Mouse (Mus musculus): ENCODE data around the gene Thbs2. TPM values are rescaled to one million over a fixed set of nuclear protein-coding genes. Genes with fewer than 3 reads are reported as not detected.

The Thbs2 gene
- polyA plus RNA-seq, 1 experiment: 11.5 TPM

DNA sequence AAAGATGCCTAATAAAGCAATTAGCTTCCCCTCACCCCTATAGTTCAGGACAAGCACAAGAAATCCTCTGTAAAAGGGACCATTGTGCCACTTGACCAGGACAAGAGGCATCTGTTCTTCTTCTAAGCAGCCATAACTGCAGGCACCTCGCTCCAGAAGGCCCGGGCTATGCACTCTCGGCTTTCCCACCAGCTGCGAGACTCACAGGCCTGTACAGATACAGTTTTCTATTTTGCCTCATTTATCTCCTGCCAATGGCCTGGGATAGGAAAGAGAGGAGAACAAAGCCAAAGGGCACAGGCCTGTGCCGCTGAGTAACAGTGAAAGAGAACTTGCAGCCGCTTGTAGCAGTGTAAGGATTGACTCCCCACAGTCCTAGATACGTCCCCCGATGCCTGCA lies 20.7 kb upstream of the Thbs2 start:
- Histone ChIP-seq H3ac (ENCODE audit: control insufficient read depth, insufficient read length, low read depth) (no peak overlapping the region), H3K36me3 (ENCODE audit: control insufficient read depth, insufficient read depth) (no peaks in the 10 kb centered on the region), H3K79me2 (ENCODE audit: control insufficient read depth, insufficient read depth) (no peaks in the 10 kb centered on the region), H3K4me3 (ENCODE audit: insufficient read depth, poor library complexity, severe bottlenecking) (no peak overlapping the region), H3K27me3 (ENCODE audit: control insufficient read depth, insufficient read depth, insufficient read length) (no peaks in the 10 kb centered on the region), H3K79me3 (ENCODE audit: low read depth) (no peaks in the 10 kb centered on the region)
- no peak for TF ChIP-seq CEBPB (IDR thresholded peaks at IDR 0.05; ENCODE audit: low read depth)
- TF ChIP-seq MYOD1 (IDR thresholded peaks at IDR 0.05; ENCODE audit: control insufficient read depth, insufficient read length, low read depth): no peak
- no peak for TF ChIP-seq MAX (IDR thresholded peaks at IDR 0.05)

DNA sequence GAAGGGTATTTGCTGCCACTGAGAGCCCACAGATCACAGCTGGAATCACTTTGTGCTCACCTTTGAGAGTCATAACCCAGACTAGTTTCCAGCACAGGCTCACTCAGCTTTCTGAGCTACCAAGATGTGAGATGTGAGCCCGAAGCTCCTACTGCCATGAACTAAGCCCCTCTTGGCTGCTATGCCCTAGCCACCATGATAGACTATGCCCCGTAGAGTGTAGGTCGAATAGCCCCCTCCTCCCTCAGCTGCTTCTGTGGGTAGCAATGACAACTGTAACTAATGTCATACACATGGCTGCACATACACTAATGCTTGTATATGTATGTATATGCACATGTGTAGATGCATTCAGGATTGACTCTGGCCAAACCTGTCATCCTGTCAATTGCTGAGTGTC lies 20.3 kb upstream of the Thbs2 start:
- H3K79me3 ChIP-seq (ENCODE audit: low read depth): no peaks in the 10 kb centered on the region
- no peak overlapping the region for H3ac ChIP-seq (ENCODE audit: control insufficient read depth, insufficient read length, low read depth)
- no peaks in the 10 kb centered on the region for H3K36me3 ChIP-seq (ENCODE audit: control insufficient read depth, insufficient read depth)
- TF ChIP-seq MYOD1 (IDR thresholded peaks at IDR 0.05; ENCODE audit: control insufficient read depth, insufficient read length, low read depth) (no peak), CTCF (IDR thresholded peaks at IDR 0.05; ENCODE audit: control insufficient read depth, insufficient read depth, insufficient read length) (no peak), MYOG (IDR thresholded peaks at IDR 0.05; ENCODE audit: control insufficient read depth, extremely low read depth, insufficient read length) (no peak), FOSL1 (IDR thresholded peaks at IDR 0.05; ENCODE audit: insufficient read depth, low read length, poor library complexity, severe bottlenecking) (no peak), CEBPB (IDR thresholded peaks at IDR 0.05; ENCODE audit: low read depth) (no peak), USF1 (IDR thresholded peaks at IDR 0.05; ENCODE audit: low read depth) (no peak), MAX (IDR thresholded peaks at IDR 0.05) (no peak)
- no peak overlapping the region for H3K4me3 ChIP-seq (ENCODE audit: insufficient read depth, poor library complexity, severe bottlenecking)
- H3K79me2 ChIP-seq (ENCODE audit: control insufficient read depth, insufficient read depth): no peaks in the 10 kb centered on the region
- H3K27me3 ChIP-seq (ENCODE audit: control insufficient read depth, insufficient read depth, insufficient read length): no peaks in the 10 kb centered on the region

DNA sequence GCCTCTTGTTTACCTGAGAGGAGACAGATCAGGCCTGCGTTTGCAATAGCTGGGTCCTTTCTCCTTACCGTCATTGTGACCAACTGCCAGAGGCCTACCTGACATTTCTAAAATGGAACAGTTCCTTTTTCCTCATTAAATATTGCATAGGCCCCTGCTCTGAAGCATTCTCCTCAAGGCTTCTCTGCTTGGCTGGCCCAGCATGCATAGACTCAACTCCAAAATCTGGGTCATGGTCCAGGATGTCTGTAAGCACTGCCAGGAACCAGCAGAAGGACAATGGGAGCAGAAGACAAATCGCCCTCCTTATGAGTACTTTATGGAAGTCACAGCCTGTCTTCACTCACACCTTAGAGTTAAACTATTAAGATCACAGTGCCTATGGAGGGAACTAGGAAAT lies 17.7 kb upstream of the Thbs2 start:
- no peak for TF ChIP-seq FOSL1 (IDR thresholded peaks at IDR 0.05; ENCODE audit: insufficient read depth, low read length, poor library complexity, severe bottlenecking)
- no peak for TF ChIP-seq CTCF (IDR thresholded peaks at IDR 0.05; ENCODE audit: control insufficient read depth, insufficient read depth, insufficient read length)
- no peak for TF ChIP-seq MYOG (IDR thresholded peaks at IDR 0.05; ENCODE audit: control insufficient read depth, extremely low read depth, insufficient read length)
- no peak for TF ChIP-seq MAX (IDR thresholded peaks at IDR 0.05)
- TF ChIP-seq USF1 (IDR thresholded peaks at IDR 0.05; ENCODE audit: low read depth): no peak
- no peak for TF ChIP-seq CEBPB (IDR thresholded peaks at IDR 0.05; ENCODE audit: low read depth)
- no peak for TF ChIP-seq MYOD1 (IDR thresholded peaks at IDR 0.05; ENCODE audit: control insufficient read depth, insufficient read length, low read depth)
- H3K4me3 ChIP-seq (ENCODE audit: insufficient read depth, poor library complexity, severe bottlenecking): no peak overlapping the region
- no peak overlapping the region for H3ac ChIP-seq (ENCODE audit: control insufficient read depth, insufficient read length, low read depth)
- no peaks in the 10 kb centered on the region for H3K36me3 ChIP-seq (ENCODE audit: control insufficient read depth, insufficient read depth)
- no peaks in the 10 kb centered on the region for H3K27me3 ChIP-seq (ENCODE audit: control insufficient read depth, insufficient read depth, insufficient read length)
- no peaks in the 10 kb centered on the region for H3K79me2 ChIP-seq (ENCODE audit: control insufficient read depth, insufficient read depth)
- H3K79me3 ChIP-seq (ENCODE audit: low read depth): no peaks in the 10 kb centered on the region

DNA sequence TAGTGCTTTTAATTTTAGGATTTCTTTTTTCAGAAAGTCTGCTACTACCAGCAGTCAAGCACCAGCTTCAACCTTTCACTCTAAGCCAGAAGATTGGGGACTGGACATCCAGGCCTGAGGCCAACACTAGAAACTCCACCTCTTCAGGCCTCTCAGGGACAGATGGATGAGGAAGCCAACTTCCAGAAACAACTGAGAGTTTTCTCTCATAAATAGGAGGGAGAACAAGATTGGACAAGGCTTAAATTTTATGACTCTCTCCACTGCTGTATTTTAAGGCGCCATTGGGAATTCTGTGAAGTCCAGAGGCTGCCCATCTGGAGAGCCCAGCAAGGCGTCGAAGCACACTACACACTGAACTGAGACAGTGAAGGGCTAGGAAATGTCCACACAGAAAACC lies 17.0 kb upstream of the Thbs2 start:
- Histone ChIP-seq H3K4me3 (ENCODE audit: insufficient read depth, poor library complexity, severe bottlenecking) (no peak overlapping the region), H3K79me3 (ENCODE audit: low read depth) (no peaks in the 10 kb centered on the region), H3ac (ENCODE audit: control insufficient read depth, insufficient read length, low read depth) (no peak overlapping the region), H3K27me3 (ENCODE audit: control insufficient read depth, insufficient read depth, insufficient read length) (no peaks in the 10 kb centered on the region), H3K79me2 (ENCODE audit: control insufficient read depth, insufficient read depth) (no peaks in the 10 kb centered on the region), H3K36me3 (ENCODE audit: control insufficient read depth, insufficient read depth) (no peaks in the 10 kb centered on the region)
- TF ChIP-seq CEBPB (IDR thresholded peaks at IDR 0.05; ENCODE audit: low read depth): no peak
- no peak for TF ChIP-seq FOSL1 (IDR thresholded peaks at IDR 0.05; ENCODE audit: insufficient read depth, low read length, poor library complexity, severe bottlenecking)
- TF ChIP-seq MAX (IDR thresholded peaks at IDR 0.05): no peak
- TF ChIP-seq MYOD1 (IDR thresholded peaks at IDR 0.05; ENCODE audit: control insufficient read depth, insufficient read length, low read depth): no peak
- no peak for TF ChIP-seq MYOG (IDR thresholded peaks at IDR 0.05; ENCODE audit: control insufficient read depth, extremely low read depth, insufficient read length)
- TF ChIP-seq CTCF (IDR thresholded peaks at IDR 0.05; ENCODE audit: control insufficient read depth, insufficient read depth, insufficient read length): no peak
- TF ChIP-seq USF1 (IDR thresholded peaks at IDR 0.05; ENCODE audit: low read depth): no peak

DNA sequence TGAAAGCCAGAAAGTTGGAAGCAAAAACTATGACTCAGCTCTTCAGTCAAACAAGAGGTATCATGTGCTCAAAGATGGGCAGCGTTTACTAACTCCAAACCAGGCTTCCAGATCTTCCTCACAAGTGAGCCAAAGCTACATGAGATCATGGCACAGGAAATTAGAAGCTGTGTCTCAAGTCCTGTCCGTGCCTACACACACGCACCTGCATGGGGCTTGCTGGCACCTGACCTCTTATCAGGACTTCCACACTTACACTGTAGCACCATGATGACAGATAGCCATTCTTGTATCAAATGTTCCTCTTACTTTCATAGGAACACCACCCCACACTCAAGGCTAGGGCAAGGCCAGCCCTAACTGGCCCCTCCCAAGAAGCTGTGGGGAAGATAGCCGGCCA lies 12.0 kb upstream of the Thbs2 start:
- Histone ChIP-seq H3K27me3 (ENCODE audit: control insufficient read depth, insufficient read depth, insufficient read length) (no peaks in the 10 kb centered on the region), H3K79me2 (ENCODE audit: control insufficient read depth, insufficient read depth) (no peaks in the 10 kb centered on the region), H3K4me3 (ENCODE audit: insufficient read depth, poor library complexity, severe bottlenecking) (no peak overlapping the region), H3K79me3 (ENCODE audit: low read depth) (no peaks in the 10 kb centered on the region), H3ac (ENCODE audit: control insufficient read depth, insufficient read length, low read depth) (no peak overlapping the region), H3K36me3 (ENCODE audit: control insufficient read depth, insufficient read depth) (no peaks in the 10 kb centered on the region)
- TF ChIP-seq MAX (IDR thresholded peaks at IDR 0.05) (no peak), MYOG (IDR thresholded peaks at IDR 0.05; ENCODE audit: control insufficient read depth, extremely low read depth, insufficient read length) (no peak), CEBPB (IDR thresholded peaks at IDR 0.05; ENCODE audit: low read depth) (no peak), CTCF (IDR thresholded peaks at IDR 0.05; ENCODE audit: control insufficient read depth, insufficient read depth, insufficient read length) (no peak), USF1 (IDR thresholded peaks at IDR 0.05; ENCODE audit: low read depth) (no peak), FOSL1 (IDR thresholded peaks at IDR 0.05; ENCODE audit: insufficient read depth, low read length, poor library complexity, severe bottlenecking) (no peak), MYOD1 (IDR thresholded peaks at IDR 0.05; ENCODE audit: control insufficient read depth, insufficient read length, low read depth) (no peak)

DNA sequence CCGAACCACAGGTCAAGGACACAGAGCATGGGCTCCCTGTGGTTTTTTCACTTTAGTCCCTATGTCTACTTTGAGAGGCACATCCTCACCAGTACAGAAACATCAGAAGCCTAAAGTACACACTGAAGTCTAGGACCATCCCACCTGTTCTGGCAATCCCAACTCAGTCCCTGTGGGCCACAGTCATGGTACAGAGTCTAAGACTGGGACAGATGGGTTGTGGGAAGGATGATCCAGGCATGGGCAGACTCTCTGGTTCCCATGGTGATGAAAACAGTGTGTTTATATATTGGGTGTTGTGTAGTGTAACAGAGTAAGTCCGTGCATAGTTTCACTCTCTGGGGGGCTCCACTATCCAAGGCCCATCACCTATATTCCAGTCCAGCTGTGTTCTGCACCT lies 11.4 kb upstream of the Thbs2 start:
- no peak overlapping the region for H3ac ChIP-seq (ENCODE audit: control insufficient read depth, insufficient read length, low read depth)
- H3K4me3 ChIP-seq (ENCODE audit: insufficient read depth, poor library complexity, severe bottlenecking): no peak overlapping the region
- TF ChIP-seq USF1 (IDR thresholded peaks at IDR 0.05; ENCODE audit: low read depth) (no peak), CTCF (IDR thresholded peaks at IDR 0.05; ENCODE audit: control insufficient read depth, insufficient read depth, insufficient read length) (no peak), FOSL1 (IDR thresholded peaks at IDR 0.05; ENCODE audit: insufficient read depth, low read length, poor library complexity, severe bottlenecking) (no peak), MAX (IDR thresholded peaks at IDR 0.05) (no peak), MYOG (IDR thresholded peaks at IDR 0.05; ENCODE audit: control insufficient read depth, extremely low read depth, insufficient read length) (no peak), CEBPB (IDR thresholded peaks at IDR 0.05; ENCODE audit: low read depth) (no peak), MYOD1 (IDR thresholded peaks at IDR 0.05; ENCODE audit: control insufficient read depth, insufficient read length, low read depth) (no peak)
- no peaks in the 10 kb centered on the region for H3K27me3 ChIP-seq (ENCODE audit: control insufficient read depth, insufficient read depth, insufficient read length)
- no peaks in the 10 kb centered on the region for H3K79me3 ChIP-seq (ENCODE audit: low read depth)
- H3K36me3 ChIP-seq (ENCODE audit: control insufficient read depth, insufficient read depth): no peaks in the 10 kb centered on the region
- no peaks in the 10 kb centered on the region for H3K79me2 ChIP-seq (ENCODE audit: control insufficient read depth, insufficient read depth)
